Mouse (Mus musculus) lung, adult 2 months (tissue): ENCODE data around the gene Ces1g. TPM values are rescaled to one million over a fixed set of nuclear protein-coding genes. Genes with fewer than 3 reads are reported as not detected.
A peak's percentile ranks its signal among the peaks of the same experiment; 100 is the strongest.

ENCODE experiments used
- DNase-seq: peaks from one replicate; pipeline ENCODE4 v3.0.0; 2022
- H3K4me1 ChIP-seq: fragments of 200-500 bp; 2 replicates; pipeline ENCODE4 v1.6.1; 2011; ENCODE audit warnings: low read length; ENCODE audit not compliant: control insufficient read depth, insufficient read depth
- H3K4me3 ChIP-seq: fragments of 200-500 bp; replicated peaks from 2 replicates; pipeline ENCODE3; 2011; ENCODE audit warnings: low read depth, mild to moderate bottlenecking, control low read depth, low read length; ENCODE audit errors: extremely low read depth
- CTCF ChIP-seq: fragments of 200-500 bp; IDR thresholded peaks from 2 replicates; pipeline ENCODE4 v1.5.1; 2011; ENCODE audit warnings: mild to moderate bottlenecking, low read length, control low read depth; ENCODE audit not compliant: insufficient read depth
- POLR2A ChIP-seq: fragments of 200-500 bp; IDR thresholded peaks from 2 replicates; pipeline ENCODE4 v1.6.1; 2011; ENCODE audit warnings: low read depth, mild to moderate bottlenecking, control low read depth, low read length, borderline replicate concordance; ENCODE audit errors: extremely low read depth
- WGBS: fragments of 180-500 bp; shearing (Covaris S2); methylation state at CpG from one replicate; pipeline ENCODE4 v1.1.7; 2018; 5-methylcytosine and 5-hydroxymethylcytosine counted together
- polyA plus RNA-seq: library from polyadenylated mRNA; depleted of rRNA; stranded (reverse); fragments of >200 nt; gene quantifications from 2 replicates; pipeline ENCODE4 v1.2.3, GENCODE M21; 2012; rRNA removed

The Ces1g gene
- polyA plus RNA-seq = 1.7 and 2.4 TPM in 2 replicates

- Histone ChIP-seq H3K4me1 (peaks cover under 1% of the 10 kb centered on the region), H3K4me3 (no peak within 1 kb of the TSS)
- 30% methylated on average over 3 of the region's 3 CpGs for WGBS
- no peak for TF ChIP-seq CTCF
- TF ChIP-seq POLR2A = no peak
- DNase-seq = no peak
Observed at GRCm38 (mm10) chr8:93337207-93337606, at the start of gene Ces1g. TSS of gene Ces1g (minus strand) at chr8:93337308.

GRCm38 (mm10) chr8:93379625-93380024 is 42.5 kb upstream of the Ces1g start, which contains the start of gene Ces1h:
TSS of gene Ces1h (minus strand) at chr8:93379725.
- 79% methylated on average over 4 of the region's 4 CpGs for WGBS
- Histone ChIP-seq H3K4me3 (no peak within 1 kb of the TSS), H3K4me1 (no peaks in the 10 kb centered on the region)
- DNase-seq = no peak
- TF ChIP-seq POLR2A (no peak), CTCF (no peak)

GRCm38 (mm10) chr8:93369481-93369880 is 32.4 kb upstream of the Ces1g start:
- Histone ChIP-seq H3K4me1 (no peaks in the 10 kb centered on the region), H3K4me3 (no peak overlapping the region)
- TF ChIP-seq POLR2A = no peak
- TF ChIP-seq CTCF = no peak
- DNase-seq = no peak
- WGBS = 39% methylated on average over 2 of the region's 2 CpGs

GRCm38 (mm10) chr8:93360113-93360512 is 23.0 kb upstream of the Ces1g start:
- no peak for DNase-seq
- no peak overlapping the region for H3K4me3 ChIP-seq
- TF ChIP-seq POLR2A = no peak
- TF ChIP-seq CTCF = no peak
- H3K4me1 ChIP-seq = no peaks in the 10 kb centered on the region

GRCm38 (mm10) chr8:93339531-93339930 is 2.4 kb upstream of the Ces1g start:
- Histone ChIP-seq H3K4me3 (no peak overlapping the region), H3K4me1 (no peaks in the 10 kb centered on the region)
- 77% methylated on average over 2 of the region's 2 CpGs for WGBS
- DNase-seq = no peak
- TF ChIP-seq CTCF (no peak), POLR2A (no peak)

GRCm38 (mm10) chr8:93332703-93333102 is 4.4 kb downstream of the Ces1g start:
- H3K4me1 ChIP-seq = peaks cover 2% of the 10 kb centered on the region
- no peak for TF ChIP-seq CTCF
- TF ChIP-seq POLR2A = no peak
- DNase-seq = peak; percentile 19
- 62% methylated on average over 1 of the region's 1 CpGs for WGBS
- no peak overlapping the region for H3K4me3 ChIP-seq

GRCm38 (mm10) chr8:93331151-93331550 is 6.0 kb downstream of the Ces1g start:
- no peak for DNase-seq
- no peak for TF ChIP-seq POLR2A
- TF ChIP-seq CTCF = no peak
- H3K4me3 ChIP-seq = no peak overlapping the region
- H3K4me1 ChIP-seq = peaks cover 2% of the 10 kb centered on the region
- WGBS = 91% methylated on average over 2 of the region's 2 CpGs

- DNase-seq = no peak
- Histone ChIP-seq H3K4me1 (no peaks in the 10 kb centered on the region), H3K4me3 (no peak overlapping the region)
- TF ChIP-seq POLR2A (no peak), CTCF (no peak)
- 58% methylated on average over 2 of the region's 2 CpGs for WGBS
Observed at GRCm38 (mm10) chr8:93325123-93325522, 12.0 kb downstream of the Ces1g start.

GRCm38 (mm10) chr8:93317031-93317430 is 20.1 kb downstream of the Ces1g start:
- TF ChIP-seq CTCF (no peak), POLR2A (no peak)

GRCm38 (mm10) chr8:93315557-93315956 is 21.6 kb downstream of the Ces1g start:
- no peaks in the 10 kb centered on the region for H3K4me1 ChIP-seq
- DNase-seq = no peak
- WGBS = 70% methylated on average over 2 of the region's 2 CpGs
- no peak for TF ChIP-seq POLR2A
- TF ChIP-seq CTCF = no peak
- H3K4me3 ChIP-seq = no peak overlapping the region

More at GRCm38 (mm10) chr8:93317031-93317430, 20.1 kb downstream of the Ces1g start:
- 70% methylated on average over 2 of the region's 2 CpGs for WGBS
- no peak overlapping the region for H3K4me3 ChIP-seq
- DNase-seq = no peak
- no peaks in the 10 kb centered on the region for H3K4me1 ChIP-seq

- TF ChIP-seq CTCF (no peak), POLR2A (no peak)
- 56% methylated on average over 2 of the region's 2 CpGs for WGBS
- no peaks in the 10 kb centered on the region for H3K4me1 ChIP-seq
- H3K4me3 ChIP-seq = no peak overlapping the region
- no peak for DNase-seq
Observed at GRCm38 (mm10) chr8:93283896-93284295, 53.2 kb downstream of the Ces1g start.
